Comparison of ENCODE assay signal across 9 mouse cellular contexts in genomic region chr7:138396863-138397484, GRCm38 (mm10). TPM values are rescaled to one million over a fixed set of nuclear protein-coding genes. Genes with fewer than 3 reads are reported as not detected.
DNase-seq lines count a peak whose midpoint lies in the region; ATAC-seq lines count a peak whose summit lies in the region.
"Had no signal": no experiment of that assay in that cellular context is flagged by ENCODE, and none has a peak within 500 bp of the region (broad histone marks: within the 10 kb centered on the region; RNA-seq: fewer than 3 reads in every experiment).

No protein-coding gene starts in this region.

- no peaks in the 10 kb centered on the region for H3K9me3 ChIP-seq in forebrain, embryonic 10.5 days
- H3K9me3 ChIP-seq in limb, embryonic 15.5 days = no peaks in the 10 kb centered on the region
- no peaks in the 10 kb centered on the region for H3K9me3 ChIP-seq in neural tube, embryonic 14.5 days (ENCODE audit: control insufficient read depth, low read length)

- WGBS in forebrain, embryonic 10.5 days = under 1% methylated on average over 41 of the region's 41 CpGs
- under 1% methylated on average over 41 of the region's 41 CpGs for WGBS in limb, embryonic 15.5 days
- WGBS in neural tube, embryonic 14.5 days = under 1% methylated on average over 41 of the region's 41 CpGs

- H3K4me3 ChIP-seq in forebrain, embryonic 10.5 days = peak overlapping the region; percentile 68
- H3K4me3 ChIP-seq in limb, embryonic 15.5 days = peak overlapping the region; percentile 47
- H3K4me3 ChIP-seq in neural tube, embryonic 14.5 days (ENCODE audit: low read depth, low read length) = peak overlapping the region; percentile 68

- peaks cover 21% of the 10 kb centered on the region for H3K4me1 ChIP-seq in forebrain, embryonic 10.5 days
- H3K4me1 ChIP-seq in limb, embryonic 15.5 days = peaks cover 17% of the 10 kb centered on the region
- 0 out of 2 replicates have a peak, but pooled peaks cover 7% of the 10 kb centered on the region for H3K4me1 ChIP-seq in neural tube, embryonic 14.5 days (ENCODE audit: control insufficient read depth, insufficient read depth, low read length)

- DNase-seq in heart, adult 11 months = peak; percentile 68
- no peak for DNase-seq in heart, adult 9 months (ENCODE audit: low spot score in 2 of 2)
- DNase-seq in adrenal gland, postnatal 36 days = peak; percentile 61 to 63
- DNase-seq in forebrain, embryonic 10.5 days (ENCODE audit: extremely low spot score, low spot score) = peak; percentile 66
- peak; percentile 26 for DNase-seq in hindlimb bud, embryonic 11.5 days (ENCODE audit: extremely low spot score, low read depth, low spot score)
- DNase-seq in frontal cortex, postnatal 25 days (ENCODE audit: low spot score in 2 of 2) = no peak

- ATAC-seq in limb, embryonic 15.5 days (ENCODE audit: insufficient number of reproducible peaks, low FRiP score, low TSS enrichment, low read depth) = no peak
- ATAC-seq in neural tube, embryonic 14.5 days (ENCODE audit: low read depth) = 0 out of 2 replicates have a peak, but pooled peaks have one; percentile 15

- peak overlapping the region; percentile 97 for H3K4me2 ChIP-seq in limb, embryonic 15.5 days
- peak overlapping the region; percentile 95 for H3K4me2 ChIP-seq in neural tube, embryonic 14.5 days (ENCODE audit: low read depth, low read length)

- peaks cover 50% of the 10 kb centered on the region for H3K27me3 ChIP-seq in forebrain, embryonic 10.5 days (ENCODE audit: poor library complexity, severe bottlenecking)
- H3K27me3 ChIP-seq in limb, embryonic 15.5 days = peaks cover 62% of the 10 kb centered on the region
- H3K27me3 ChIP-seq in neural tube, embryonic 14.5 days (ENCODE audit: control insufficient read depth, insufficient read depth, low read length) = peaks cover 5% of the 10 kb centered on the region; the same call in 1 of the 2 replicates

- H3K9ac ChIP-seq in limb, embryonic 15.5 days = no peak overlapping the region
- peak overlapping the region; percentile 79 for H3K9ac ChIP-seq in neural tube, embryonic 14.5 days (replicated peaks; ENCODE audit: low read depth, low read length)

- H3K27ac ChIP-seq in forebrain, embryonic 10.5 days = peak overlapping the region; percentile 56; the same call in 1 of the 2 replicates
- no peak overlapping the region for H3K27ac ChIP-seq in limb, embryonic 15.5 days
- peak overlapping the region; percentile 77 for H3K27ac ChIP-seq in neural tube, embryonic 14.5 days (ENCODE audit: low read depth, low read length)

- no peaks in the 10 kb centered on the region for H3K36me3 ChIP-seq in forebrain, embryonic 10.5 days (replicated peaks)
- no peaks in the 10 kb centered on the region for H3K36me3 ChIP-seq in limb, embryonic 15.5 days
- no peaks in the 10 kb centered on the region for H3K36me3 ChIP-seq in neural tube, embryonic 14.5 days (ENCODE audit: control insufficient read depth, insufficient read depth, low read length)

RNA-seq across cellular contexts. Expression of gene Tcerg1l, which starts 0.6 kb away (rescaled TPM):
- total RNA-seq in adrenal gland, postnatal 36 days (2021) = under 1 TPM in 1 of 2 experiments, not detected in 1; 0.16 TPM
- polyA plus RNA-seq in forebrain, embryonic 10.5 days (2016; fragmentation: Nextera tagmentation; extraction: Ambion mirVana) = 1.0 and 1.2 TPM in 2 replicates
- 0.43 and 0.95 TPM in 2 replicates for polyA plus RNA-seq in limb, embryonic 15.5 days (2015; fragmentation: Nextera tagmentation; extraction: Ambion mirVana)
- 47.9 and 50.6 TPM in 2 replicates for polyA plus RNA-seq in neural tube, embryonic 14.5 days (2014; fragmentation: Nextera tagmentation; extraction: Ambion mirVana)
- polyA plus RNA-seq: C2C12 had no signal

Comparison
In these comparisons a context has a peak if more than half of its experiments do, and no peak if none do; other contexts are left out.
1. DNase-seq: peak in heart, adult 11 months (single experiment), adrenal gland, postnatal 36 days (2 of 2), forebrain, embryonic 10.5 days (single experiment) and hindlimb bud, embryonic 11.5 days (single experiment); none in heart, adult 9 months (0 of 2) and frontal cortex, postnatal 25 days (0 of 2).
2. RNA of gene Tcerg1l, which starts 0.6 kb away (polyA plus RNA-seq): 47.9 to 50.6 TPM in neural tube, embryonic 14.5 days; 1.0 to 1.2 TPM in forebrain, embryonic 10.5 days and 0.43 to 0.95 TPM in limb, embryonic 15.5 days; every median in the first group is over 10 times any median in the second.
3. Peak in every context shown above with its lines, with median percentiles within 50 percentile points of each other: H3K4me3 ChIP-seq.